Comparison of ENCODE assay signal across 8 mouse cellular contexts in genomic region chr2:166448161-166448560, GRCm38 (mm10).
DNase-seq lines count a peak whose midpoint lies in the region; ATAC-seq and TF ChIP-seq lines count a peak whose summit lies in the region.

No protein-coding gene starts in this region.

- ATAC-seq in hindbrain, embryonic 16.5 days, result peak; percentile 68
- no peak for ATAC-seq in midbrain, postnatal 0 days (ENCODE audit: low FRiP score)
- no peak for ATAC-seq in megakaryocyte progenitor cell, adult 5-6 weeks (replicated peaks; ENCODE audit: poor library complexity)

- peak overlapping the region; percentile 9; the same call in 1 of the 2 replicates for H3K4me3 ChIP-seq in brown adipose tissue, adult 24 weeks (ENCODE audit: insufficient read depth, low read depth, low read length)
- H3K4me3 ChIP-seq in hindbrain, embryonic 16.5 days (ENCODE audit: low read length), result no peak overlapping the region
- H3K4me3 ChIP-seq in midbrain, postnatal 0 days (ENCODE audit: low read depth, low read length), result no peak overlapping the region

- DNase-seq in right cerebral cortex, adult 18-20 months, result peak; percentile 44
- DNase-seq in right cerebral cortex, postnatal 14 days, result no peak
- peak; percentile 65 for DNase-seq in gastrocnemius, adult 18-20 months (ENCODE audit: low spot score)
- peak; percentile 88 for DNase-seq in midbrain, postnatal 0 days (ENCODE audit: low spot score)
- DNase-seq in c-Kit-positive CD71-positive TER-119-positive erythroid progenitor cells, embryonic 14.5 days (ENCODE audit: low spot score), result no peak

- peaks cover 3% of the 10 kb centered on the region; the same call in 1 of the 2 replicates for H3K27me3 ChIP-seq in hindbrain, embryonic 16.5 days (replicated peaks; ENCODE audit: control insufficient read depth, insufficient read depth, low read length)
- H3K27me3 ChIP-seq in midbrain, postnatal 0 days (ENCODE audit: insufficient read depth, low read length), result no peaks in the 10 kb centered on the region

- peak overlapping the region; percentile 49 for H3K27ac ChIP-seq in brown adipose tissue, adult 24 weeks (replicated peaks; ENCODE audit: low read depth, low read length)
- H3K27ac ChIP-seq in hindbrain, embryonic 16.5 days (ENCODE audit: low read depth, low read length), result peak overlapping the region; percentile 48; the same call in 1 of the 2 replicates
- H3K27ac ChIP-seq in midbrain, postnatal 0 days (ENCODE audit: low read depth, low read length), result no peak overlapping the region

- no peaks in the 10 kb centered on the region for H3K36me3 ChIP-seq in hindbrain, embryonic 16.5 days (ENCODE audit: control insufficient read depth, insufficient read depth, low read length)
- H3K36me3 ChIP-seq in midbrain, postnatal 0 days (ENCODE audit: insufficient read depth, low read length), result no peaks in the 10 kb centered on the region

- no peak for TF ChIP-seq CTCF in midbrain, postnatal 0 days (IDR thresholded peaks at IDR 0.05)

- H3K4me1 ChIP-seq in brown adipose tissue, adult 24 weeks (ENCODE audit: control insufficient read depth, insufficient read depth, insufficient read length, low read length), result peaks cover 20% of the 10 kb centered on the region
- H3K4me1 ChIP-seq in hindbrain, embryonic 16.5 days (ENCODE audit: control insufficient read depth, insufficient read depth, low read depth, low read length), result peaks cover 29% of the 10 kb centered on the region
- peaks cover 9% of the 10 kb centered on the region; the same call in 1 of the 2 replicates for H3K4me1 ChIP-seq in midbrain, postnatal 0 days (ENCODE audit: insufficient read depth, low read length)

- no peak overlapping the region for H3K4me2 ChIP-seq in hindbrain, embryonic 16.5 days (ENCODE audit: low read length)
- no peak overlapping the region for H3K4me2 ChIP-seq in midbrain, postnatal 0 days (ENCODE audit: low read depth, low read length, poor library complexity, severe bottlenecking)

- no peaks in the 10 kb centered on the region for H3K9me3 ChIP-seq in hindbrain, embryonic 16.5 days (ENCODE audit: control insufficient read depth, low read length)
- H3K9me3 ChIP-seq in midbrain, postnatal 0 days (ENCODE audit: low read length), result no peaks in the 10 kb centered on the region

- 37% methylated on average over 11 of the region's 11 CpGs for WGBS in hindbrain, embryonic 16.5 days
- 54% methylated on average over 11 of the region's 11 CpGs for WGBS in midbrain, postnatal 0 days

- H3K9ac ChIP-seq in hindbrain, embryonic 16.5 days (ENCODE audit: low read depth, low read length), result 0 out of 2 replicates have a peak overlapping the region, but pooled peaks have one; percentile 23
- no peak overlapping the region for H3K9ac ChIP-seq in midbrain, postnatal 0 days (replicated peaks; ENCODE audit: low read length, poor library complexity, severe bottlenecking)

Comparison
In these comparisons a context has a peak if more than half of its experiments do, and no peak if none do; other contexts are left out.
1. DNase-seq: peak in right cerebral cortex, adult 18-20 months (single experiment), gastrocnemius, adult 18-20 months (single experiment) and midbrain, postnatal 0 days (single experiment); none in right cerebral cortex, postnatal 14 days (single experiment) and c-Kit-positive CD71-positive TER-119-positive erythroid progenitor cells, embryonic 14.5 days (single experiment).